Mouse (Mus musculus) layer of hippocampus, adult 8-10 months (tissue): ENCODE measurements around the gene Svop. TPM values are rescaled to one million over a fixed set of nuclear protein-coding genes. Genes with fewer than 3 reads are reported as not detected.

ENCODE experiments used
- DNase-seq, 2 experiments: peaks; one replicate each; pipeline ENCODE4 v3.0.0; 2022; ENCODE audit warnings: low spot score in 2 of 2
- total RNA-seq, 4 experiments: library from RNA; stranded (reverse); gene quantifications; 2 replicates each; pipeline ENCODE4 v1.2.4; 2022

The Svop gene
- total RNA-seq, 4 experiments from 2014 or later = 146 to 171 (median 153) TPM

DNA sequence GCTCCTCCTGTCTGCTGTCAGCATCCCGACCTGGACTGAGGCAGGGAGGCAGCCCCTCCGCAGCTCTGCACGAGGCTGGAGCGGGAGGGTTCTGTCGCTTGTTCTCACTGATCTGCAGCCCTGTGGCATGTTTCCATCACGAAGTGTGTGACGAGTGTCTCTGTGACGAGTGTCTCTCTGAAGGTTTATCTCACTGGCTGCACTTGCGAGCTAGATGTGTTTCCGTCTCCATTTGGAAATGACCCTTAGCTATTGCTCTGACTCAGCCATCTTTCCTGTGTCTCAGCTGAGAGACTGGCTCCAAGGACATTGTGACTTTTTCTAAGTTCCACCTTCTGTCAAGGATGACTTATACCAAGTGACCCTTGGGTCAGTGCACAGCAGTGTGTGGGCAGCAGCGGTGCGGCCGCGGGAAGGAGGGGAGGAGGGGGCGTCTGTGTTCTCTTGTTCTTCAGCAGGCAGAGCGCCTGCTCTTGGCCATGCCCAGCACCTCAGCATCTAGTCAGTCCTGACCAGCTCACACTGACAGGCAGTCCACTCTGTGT lies 15.1 kb upstream of the Svop start:
- no peak for DNase-seq

DNA sequence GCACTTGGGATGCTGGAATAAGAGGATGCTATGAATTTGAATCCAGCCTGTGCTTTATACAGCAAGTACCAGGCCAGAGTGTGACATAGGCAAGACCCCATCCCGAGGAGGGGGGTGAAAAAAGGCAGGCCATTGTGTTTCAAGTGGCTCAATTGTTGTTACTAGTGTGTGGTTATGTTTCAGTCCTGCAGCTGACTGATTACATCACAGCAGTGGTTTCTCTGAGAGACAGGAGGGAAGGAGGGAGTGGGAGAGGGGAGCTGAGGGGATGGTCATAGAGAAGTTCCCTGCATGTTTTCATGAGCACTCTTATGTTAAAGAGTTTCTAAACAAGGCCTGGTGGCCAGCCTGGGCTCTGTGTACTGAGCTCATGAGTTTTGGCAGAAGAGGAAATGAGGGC lies 11.4 kb upstream of the Svop start:
- peak; percentile 41 to 62 for DNase-seq

DNA sequence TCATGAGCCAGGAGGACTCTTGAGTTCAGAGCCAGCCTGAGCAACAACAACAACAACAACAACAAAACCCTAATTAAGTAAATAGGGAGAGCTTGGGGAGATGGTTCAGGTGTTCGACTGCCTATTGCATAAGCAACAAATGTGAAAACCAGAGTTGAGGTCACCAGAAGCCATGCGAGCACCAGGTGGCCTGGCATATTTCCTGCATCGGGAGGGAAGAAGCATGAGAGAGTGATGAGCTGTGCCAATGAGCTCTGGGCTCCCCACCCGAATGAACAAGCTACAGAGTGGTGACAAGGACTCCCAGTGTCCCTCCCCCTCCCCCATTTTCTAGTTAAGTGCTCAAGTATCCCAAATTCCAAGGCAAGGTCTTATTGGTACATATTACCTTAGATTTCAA lies 10.5 kb upstream of the Svop start:
- DNase-seq = no peak

DNA sequence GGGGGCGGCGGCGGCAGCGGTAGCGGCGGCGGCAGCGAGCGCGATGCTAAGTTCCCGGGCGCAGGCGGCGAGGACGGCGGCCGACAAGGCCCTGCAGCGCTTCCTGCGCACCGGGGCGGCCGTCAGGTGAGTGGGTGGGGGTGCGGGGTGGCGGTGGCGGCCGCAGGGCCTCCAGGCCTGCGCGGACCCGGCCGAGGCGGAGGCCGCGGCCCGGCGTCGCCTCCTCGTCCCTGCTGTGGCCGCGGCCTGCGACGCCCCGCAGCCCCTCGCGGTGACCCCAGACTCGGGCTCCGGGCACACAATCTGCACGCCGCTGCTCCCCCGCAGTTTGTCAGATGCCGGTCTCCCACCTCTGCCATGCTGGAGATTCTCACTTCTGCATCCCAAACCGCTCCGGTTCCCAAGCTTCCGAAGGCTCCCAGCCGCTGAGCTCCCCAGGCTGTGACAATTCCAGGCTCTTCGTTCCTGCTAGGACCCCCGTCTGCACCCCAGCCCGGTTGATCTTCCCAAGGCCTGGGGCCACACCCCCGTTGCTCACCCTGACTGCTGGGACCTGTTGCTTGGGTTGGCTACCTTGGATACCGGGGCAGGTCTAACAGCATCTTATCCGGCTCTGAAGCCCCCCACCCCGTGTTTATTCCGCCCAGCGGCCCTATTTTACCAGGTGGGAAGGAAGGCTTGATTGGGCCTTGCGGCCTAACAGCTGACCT lies 9.2 kb upstream of the Svop start:
- DNase-seq = no peak

DNA sequence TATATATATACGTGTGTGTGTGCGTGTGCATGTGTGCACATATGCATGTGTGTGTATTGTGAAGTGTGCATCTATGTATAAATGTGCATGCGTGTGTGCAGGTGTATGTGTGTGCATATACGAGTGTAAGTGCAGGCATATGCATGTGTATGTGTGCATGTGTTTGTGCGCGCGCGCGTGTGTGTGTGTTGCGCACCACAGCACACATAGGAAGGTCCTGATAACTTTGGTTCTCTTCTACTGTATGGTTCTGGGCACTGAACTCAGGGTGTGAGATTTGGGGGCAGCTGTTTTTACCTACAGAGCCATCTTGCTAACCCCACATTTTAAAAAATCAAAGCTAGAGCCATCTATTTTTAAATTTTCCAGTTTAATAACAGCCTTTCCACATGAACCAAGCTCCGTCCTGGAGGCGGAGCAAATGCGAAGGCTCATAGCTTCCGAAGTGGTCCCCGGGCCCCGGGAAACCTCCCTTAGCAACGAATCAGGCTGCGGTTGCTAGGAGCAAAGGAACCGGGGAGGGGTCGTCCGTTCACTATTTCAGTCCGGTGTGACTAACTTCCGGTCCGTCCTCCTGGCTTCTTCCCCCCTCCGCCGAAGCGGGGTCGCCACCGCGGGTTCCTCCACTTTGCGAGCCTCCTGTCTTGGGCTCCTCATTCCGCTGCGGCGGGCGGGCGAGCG lies 8.5 kb upstream of the Svop start:
- peak; percentile 88 to 94 for DNase-seq

DNA sequence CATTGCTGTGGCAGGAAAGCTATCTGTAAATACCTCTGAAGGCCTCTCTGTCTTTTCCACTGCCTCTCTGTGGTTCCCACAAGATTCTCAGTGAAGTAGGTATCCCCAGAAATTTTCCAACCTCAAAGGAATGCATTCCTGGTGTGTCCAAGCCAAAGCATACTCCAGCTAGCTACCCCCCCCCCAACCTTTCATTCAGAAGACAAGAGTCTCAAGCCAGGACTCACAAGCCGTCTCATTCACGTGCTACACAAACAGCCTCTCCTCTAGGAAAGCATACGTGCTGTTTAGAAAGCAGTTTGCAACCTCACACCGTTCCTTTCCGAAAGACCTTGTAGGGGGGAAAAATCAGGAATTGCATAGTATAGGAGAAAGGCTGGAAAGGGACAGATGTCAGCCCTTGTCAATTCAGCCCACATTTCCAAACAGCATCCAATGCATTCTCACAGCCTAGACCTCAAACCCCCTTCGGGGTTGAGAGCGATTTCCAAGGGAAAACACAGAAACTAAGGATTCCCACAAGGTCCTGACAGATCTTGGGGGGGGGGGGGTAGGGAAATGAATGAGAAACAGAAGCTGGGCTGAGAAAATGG lies 853 bp downstream of the Svop start:
- no peak for DNase-seq

DNA sequence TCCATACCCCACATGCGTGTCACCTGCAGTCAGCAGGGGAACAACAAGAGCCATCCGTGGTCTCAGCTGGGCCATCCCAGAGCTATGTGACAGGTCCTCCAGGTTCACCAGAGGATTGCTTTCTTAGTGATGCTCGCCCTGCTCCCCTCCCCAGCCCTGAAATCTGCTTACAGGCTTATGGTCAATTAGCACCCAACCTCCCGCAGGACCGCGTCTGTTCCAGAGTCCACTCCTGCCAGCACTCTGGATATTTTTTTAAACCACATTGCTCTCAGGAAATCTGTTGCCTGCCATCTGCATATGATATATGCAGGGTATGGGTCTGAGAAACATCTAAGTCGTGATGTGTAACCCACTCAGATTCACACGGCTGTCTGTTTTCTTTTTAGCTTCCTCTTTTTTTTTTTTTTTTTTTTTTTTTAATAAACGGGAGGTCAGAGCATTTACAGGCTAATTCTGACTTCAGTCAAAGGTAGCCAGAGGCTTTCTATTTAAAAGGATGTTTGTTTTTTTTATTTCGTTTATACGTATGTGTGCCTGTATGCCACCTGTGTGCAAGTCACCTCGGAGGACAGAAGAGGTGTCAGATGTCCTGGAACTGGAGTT lies 3.4 kb downstream of the Svop start:
- DNase-seq = no peak

DNA sequence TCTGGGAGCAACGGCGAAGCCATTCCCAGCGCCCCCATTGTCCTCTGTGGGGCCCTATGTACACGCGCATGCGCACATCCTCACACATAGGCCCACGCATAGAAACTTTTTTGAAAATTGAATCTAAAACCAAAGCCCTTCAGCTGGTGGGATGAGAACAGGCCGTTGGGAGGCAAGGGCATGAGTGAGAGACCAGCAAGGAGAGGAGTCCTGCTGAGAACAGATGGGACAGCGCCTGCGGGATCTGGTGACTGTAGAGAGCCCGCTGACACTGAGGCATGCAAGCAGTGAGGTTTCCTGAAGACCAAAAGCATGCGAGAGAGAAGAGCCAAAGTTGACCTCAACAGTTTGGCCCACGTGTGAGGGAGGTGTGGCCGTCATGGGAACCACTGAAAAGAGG lies 5.9 kb downstream of the Svop start:
- no peak for DNase-seq

DNA sequence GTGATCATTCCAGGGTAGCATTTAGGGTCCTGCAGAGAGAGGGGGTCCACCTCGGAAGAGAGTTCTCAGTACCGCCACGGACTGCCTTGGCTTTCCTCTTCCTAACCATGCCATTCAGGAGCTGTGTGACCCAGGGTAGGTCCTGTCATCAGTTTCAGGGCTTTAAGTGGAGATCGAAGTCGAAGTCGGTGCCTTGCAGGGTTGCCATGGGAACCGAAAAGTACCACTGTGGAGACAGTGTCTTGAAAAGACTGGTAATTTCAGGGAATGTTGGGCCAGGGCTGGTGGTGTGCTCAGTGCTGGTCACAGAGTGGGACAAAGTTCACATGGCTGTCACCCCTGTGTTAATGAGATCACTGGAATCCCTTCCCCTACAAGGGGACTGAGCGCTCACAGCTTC lies 14.4 kb downstream of the Svop start:
- DNase-seq = no peak

DNA sequence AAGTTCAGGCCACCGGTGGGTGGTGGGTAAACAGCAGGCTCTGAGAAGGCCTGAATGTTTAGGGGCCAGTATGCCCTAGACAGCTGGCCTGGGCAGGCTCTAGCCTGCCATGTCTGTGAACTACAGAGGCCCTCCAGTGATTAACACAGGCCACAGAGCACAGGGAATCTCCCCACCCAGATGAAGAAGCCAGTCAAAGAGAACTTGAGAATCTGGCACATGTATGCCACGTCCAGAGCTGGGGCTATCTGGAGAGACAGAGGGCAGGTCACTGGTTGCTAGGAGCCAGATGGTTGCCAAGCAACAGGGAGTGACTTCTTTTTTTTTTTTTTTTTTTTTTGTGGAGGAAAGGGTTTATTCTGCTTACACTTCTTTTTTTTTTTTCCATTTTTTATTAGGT lies 19.1 kb downstream of the Svop start:
- DNase-seq = no peak

DNA sequence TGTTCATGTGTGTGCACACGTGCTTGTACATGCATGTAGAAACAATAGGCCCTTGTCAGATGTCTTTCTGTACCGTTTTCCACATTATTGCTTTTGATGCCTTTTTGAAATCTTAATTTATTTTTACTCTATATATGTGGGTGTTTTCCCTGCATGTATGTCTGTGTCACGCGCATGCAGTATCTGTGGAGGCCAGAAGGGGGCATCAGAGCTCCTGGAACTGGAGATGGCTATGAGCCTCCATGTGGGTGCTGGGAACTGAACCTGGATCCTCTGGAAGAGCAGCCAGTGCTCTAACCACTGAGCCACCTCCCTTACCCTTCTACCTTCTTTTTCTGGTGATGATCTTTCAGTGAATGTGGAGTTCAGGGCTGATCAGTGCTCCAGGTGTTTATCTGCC lies 20.5 kb downstream of the Svop start:
- no peak for DNase-seq

DNA sequence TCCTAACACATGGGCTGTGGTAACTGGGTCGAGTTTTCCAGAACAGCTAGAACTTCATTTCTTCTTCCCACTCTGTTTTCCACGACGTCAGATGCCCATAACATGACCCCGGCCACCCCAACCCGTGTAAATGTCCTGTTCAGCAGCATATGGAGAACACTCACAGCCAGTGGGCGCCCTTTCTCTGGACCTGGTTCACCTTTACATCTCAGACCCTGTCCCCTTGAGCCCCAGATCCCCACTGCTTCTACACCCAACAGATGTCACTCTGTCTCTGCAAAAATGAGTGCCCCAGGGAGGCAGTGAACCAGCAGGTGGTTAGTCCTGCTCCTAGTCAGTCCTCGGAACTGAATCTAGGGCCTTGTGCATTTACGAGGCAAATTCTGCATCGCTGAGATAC lies 23.4 kb downstream of the Svop start:
- DNase-seq = no peak

DNA sequence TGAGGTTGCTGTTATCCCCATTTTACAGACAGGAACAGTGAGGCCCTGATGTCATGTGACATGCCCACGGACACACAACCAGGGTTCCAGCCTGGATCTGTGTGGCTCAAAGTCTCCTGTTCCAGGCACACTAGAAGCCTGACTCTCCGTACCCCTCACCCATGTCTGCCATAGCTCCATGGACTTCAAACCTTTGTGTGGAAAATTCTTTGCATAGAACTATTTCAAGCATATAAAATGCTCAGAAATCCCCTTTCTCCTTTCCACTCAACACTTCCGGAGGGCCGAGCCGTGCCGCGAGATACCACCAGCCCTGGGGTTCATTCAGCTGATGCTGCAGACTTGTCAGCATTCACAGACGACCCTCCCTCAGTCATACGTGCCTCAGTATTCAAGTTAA lies 23.8 kb downstream of the Svop start:
- no peak for DNase-seq

DNA sequence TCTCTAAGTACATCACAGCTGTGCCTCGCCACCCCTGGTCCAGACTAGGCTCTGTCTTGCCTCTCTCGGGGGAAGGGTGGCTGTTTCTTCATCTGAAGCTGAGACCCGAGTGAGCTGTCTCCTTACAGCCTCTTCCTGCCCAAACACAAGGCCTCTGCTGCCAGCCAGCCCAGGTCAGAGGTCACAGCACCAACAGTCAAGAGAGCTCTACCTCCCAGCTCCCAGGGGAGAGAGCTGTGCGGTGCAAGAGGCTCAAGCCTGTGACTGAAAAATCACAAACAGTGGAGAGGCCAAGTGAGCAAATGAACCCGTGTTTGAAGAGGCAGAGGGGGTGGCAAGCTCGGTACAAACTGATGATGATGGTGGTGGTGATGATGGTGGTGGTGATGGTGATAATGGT lies 24.8 kb downstream of the Svop start:
- DNase-seq = no peak

DNA sequence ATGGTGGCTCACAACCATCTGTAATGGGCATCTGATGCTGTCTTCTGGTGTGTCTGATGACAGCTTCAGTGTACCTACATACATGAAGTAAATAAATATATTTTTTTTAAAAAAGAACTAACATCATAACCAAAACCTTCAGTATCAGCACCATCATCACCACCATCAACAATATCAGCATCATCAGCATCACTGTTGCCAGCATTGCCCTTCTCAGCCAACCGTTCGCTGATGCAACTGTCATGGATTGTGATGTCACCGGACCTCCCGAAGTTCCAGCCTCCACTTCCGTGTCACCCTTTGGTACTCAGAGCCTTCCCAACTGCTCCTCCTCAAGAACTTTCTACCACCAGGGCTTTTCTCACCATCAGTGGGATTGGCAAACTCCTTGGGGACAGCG lies 26.2 kb downstream of the Svop start, which contains the start of gene Usp30:
Gene Usp30, plus strand, starts transcription at position 301 of the 400 bp plus-strand sequence.
- no peak for DNase-seq

DNA sequence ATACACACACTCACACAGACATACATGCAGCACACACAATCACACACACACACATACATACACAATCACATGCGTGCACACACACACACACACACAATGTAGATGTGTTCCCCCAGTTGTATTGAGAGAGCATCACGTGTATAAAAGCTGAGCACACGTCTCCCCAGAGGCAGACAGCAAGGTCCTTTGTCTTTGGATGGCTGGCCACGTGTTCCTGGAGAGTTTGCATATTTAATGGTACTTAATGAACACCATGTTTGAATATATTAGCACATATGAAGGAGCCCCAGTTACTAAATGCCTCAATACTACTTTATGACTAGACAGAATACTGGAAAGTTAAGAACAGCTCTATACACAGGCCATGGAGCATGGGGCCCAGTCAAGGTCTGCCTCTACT lies 27.4 kb downstream of the Svop start:
- DNase-seq = no peak

DNA sequence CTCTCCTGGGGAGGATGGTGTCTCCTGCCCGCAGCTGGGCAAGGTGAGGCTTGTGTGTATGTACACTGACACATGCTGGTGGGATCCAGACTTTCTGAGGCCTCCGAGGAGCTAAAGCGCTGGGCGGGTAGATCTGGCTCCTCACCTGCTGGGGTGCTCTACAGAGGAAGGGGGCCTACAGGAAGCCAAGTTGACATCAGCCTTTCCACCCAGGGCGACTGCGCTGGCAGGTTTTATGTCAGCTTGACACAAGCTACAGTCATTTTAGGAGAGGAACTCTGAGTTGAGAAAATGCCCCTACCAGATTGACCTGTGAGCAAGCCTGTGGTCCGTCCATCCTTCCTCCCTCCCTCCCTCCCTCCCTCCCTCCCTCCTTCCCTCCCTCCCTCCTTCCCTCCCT lies 29.7 kb downstream of the Svop start:
- DNase-seq = no peak

DNA sequence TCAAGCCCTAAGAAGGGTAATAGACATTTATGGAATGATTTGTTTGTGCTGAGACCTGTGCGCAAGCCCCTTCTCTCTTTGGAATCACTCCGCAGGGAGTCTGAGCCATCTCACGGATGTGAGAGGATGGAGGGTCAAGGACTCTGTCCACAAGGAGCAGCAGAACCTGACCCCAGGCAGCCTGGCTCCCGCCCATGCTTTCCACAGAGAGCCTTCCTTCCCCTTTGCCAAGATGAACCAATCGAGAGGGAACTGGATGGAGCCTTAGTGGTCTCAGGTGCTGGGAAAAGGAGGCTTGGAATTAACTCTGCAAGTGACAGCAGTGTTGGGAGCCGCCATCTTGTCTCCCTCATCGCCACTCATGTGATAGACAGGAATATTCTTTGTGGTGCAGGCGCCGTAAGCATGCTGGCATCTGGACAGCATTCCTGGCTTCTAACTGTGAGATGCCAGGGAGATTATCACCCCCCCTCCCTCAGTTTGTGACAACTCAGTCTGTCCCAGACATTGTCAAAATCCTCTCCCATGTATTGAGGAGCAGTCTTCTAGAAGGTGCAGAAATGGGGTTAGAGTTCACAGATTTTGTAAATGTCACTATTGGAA lies 34.1 kb downstream of the Svop start:
- peak in 1 of 2 experiments; percentile 26 for DNase-seq

DNA sequence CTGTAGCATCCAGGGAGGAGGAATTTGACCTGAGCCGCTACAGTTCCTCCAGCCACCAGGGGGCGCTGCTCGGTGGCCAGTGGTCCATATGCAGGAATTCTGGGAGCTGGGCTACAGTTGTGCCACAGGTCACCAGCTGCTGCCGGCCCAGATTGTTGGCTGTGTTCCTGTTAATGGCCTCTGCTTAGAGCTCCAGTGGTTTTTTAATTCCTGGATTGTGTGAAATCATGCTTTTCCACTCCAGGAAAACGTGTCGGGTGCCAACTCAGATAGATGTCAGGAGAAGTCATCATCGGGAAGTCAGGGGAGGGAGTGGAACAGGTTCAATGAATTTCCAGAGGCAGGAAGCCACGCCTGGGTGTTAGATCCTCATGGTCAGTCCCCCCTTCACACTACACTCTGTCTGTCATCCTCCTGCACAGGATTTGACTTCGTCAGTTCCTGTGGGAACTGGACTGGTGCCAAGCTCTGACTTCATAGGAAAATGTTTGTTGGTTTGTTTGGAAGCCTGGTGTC lies 39.1 kb downstream of the Svop start:
- DNase-seq = peak in 1 of 2 experiments; percentile 49

DNA sequence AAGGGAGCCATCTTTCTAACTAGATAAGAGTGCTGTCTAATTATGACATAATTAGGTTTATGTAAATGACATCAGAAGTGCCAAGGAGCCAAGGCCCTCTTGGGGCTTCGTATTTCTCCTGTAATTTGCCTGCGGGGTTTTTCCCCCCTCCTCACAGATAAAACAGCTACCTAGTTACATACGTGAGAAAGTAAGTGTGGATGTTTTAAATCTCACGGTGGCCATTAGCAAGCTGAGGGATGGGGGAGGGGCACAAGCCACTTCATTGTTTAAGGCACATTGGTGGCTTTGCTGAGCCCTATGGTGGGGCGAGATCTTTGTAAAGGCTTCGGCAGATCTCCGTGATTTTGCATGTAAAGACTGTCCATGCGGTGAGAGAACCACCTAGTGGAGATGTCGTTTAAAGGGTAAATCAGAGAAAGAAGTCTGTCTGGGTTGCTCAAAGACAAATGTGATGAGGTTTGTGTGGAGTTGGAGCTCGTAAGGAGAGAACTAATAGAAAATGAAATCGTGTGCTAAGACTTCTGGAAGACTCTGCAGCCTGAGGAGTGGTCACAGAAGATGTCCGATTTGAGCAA lies 42.5 kb downstream of the Svop start:
- DNase-seq = no peak

DNA sequence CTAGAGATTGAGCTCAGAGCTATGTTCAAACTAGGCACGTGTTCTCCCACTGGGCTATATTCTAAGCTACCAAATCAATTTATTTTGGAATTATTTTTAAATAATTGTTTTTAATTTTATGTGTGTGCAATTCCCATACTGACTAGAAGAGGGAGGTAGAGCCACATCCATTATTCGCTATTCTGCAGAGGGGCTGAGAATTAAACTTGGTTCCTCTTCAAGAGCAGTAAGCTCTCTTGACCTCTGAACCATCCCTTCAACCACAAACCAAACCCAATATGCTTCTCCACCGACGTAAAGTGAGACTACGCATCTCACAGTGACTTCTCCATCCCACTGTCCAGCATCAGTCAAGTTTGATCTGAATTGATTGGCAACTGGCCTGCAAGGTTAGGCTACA lies 44.2 kb downstream of the Svop start:
- DNase-seq = no peak
